Mouse (Mus musculus) lung, adult 2 months (tissue): Measurements from ENCODE around the gene Faap100.

Experiments used
- CTCF ChIP-seq: fragments of 200-500 bp; IDR thresholded peaks from 2 replicates; pipeline ENCODE4 v1.5.1; 2011; ENCODE audit warnings: mild to moderate bottlenecking, low read length, control low read depth; ENCODE audit not compliant: insufficient read depth
- POLR2A ChIP-seq: fragments of 200-500 bp; IDR thresholded peaks from 2 replicates; pipeline ENCODE4 v1.6.1; 2011; ENCODE audit warnings: low read depth, mild to moderate bottlenecking, control low read depth, low read length, borderline replicate concordance; ENCODE audit errors: extremely low read depth

GRCm38 (mm10) chr11:120351250-120352092 lies 27.1 kb downstream of the Faap100 start:
- TF ChIP-seq POLR2A (no peak), CTCF (no peak)
